Mouse (Mus musculus) heart, embryonic 15.5 days (tissue): ENCODE results near the gene Gcnt2. TPM values are rescaled to one million over a fixed set of nuclear protein-coding genes. Genes with fewer than 3 reads are reported as not detected.
A peak's percentile ranks its signal among the peaks of the same experiment; 100 is the strongest.
"Not testable (repeated sequence)": the region's sequence is repeated elsewhere in the genome, so short reads cannot be mapped to it uniquely, and the experiment has no call there.

Experiments used
- ATAC-seq: fragments of 200-750 bp; cut with Nextera tagmentation; replicated peaks from 2 replicates; pipeline ENCODE4 v1.8.0; 2017; ENCODE audit warnings: low read depth, moderate TSS enrichment; ENCODE audit not compliant: insufficient number of reproducible peaks, insufficient read depth, low FRiP score
- H3K27ac ChIP-seq: fragments of 300-500 bp; sonication (generic); 2 replicates; pipeline ENCODE4 v1.5.1; 2015; ENCODE audit warnings: mild to moderate bottlenecking, inconsistent platforms
- H3K27me3 ChIP-seq: fragments of 300-500 bp; sonication (generic); 2 replicates; pipeline ENCODE4 v1.6.1; 2015; ENCODE audit warnings: inconsistent platforms
- H3K36me3 ChIP-seq: fragments of 300-500 bp; sonication (generic); 2 replicates; pipeline ENCODE4 v1.6.1; 2015; ENCODE audit warnings: mild to moderate bottlenecking, inconsistent platforms
- H3K4me1 ChIP-seq: fragments of 300-500 bp; sonication (generic); replicated peaks from 2 replicates; pipeline ENCODE4 v1.6.1; 2015; ENCODE audit warnings: inconsistent platforms
- H3K4me2 ChIP-seq: fragments of 300-500 bp; sonication (generic); 2 replicates; pipeline ENCODE4 v1.6.1; 2015; ENCODE audit warnings: inconsistent platforms, mild to moderate bottlenecking, moderate library complexity
- H3K4me3 ChIP-seq: fragments of 300-500 bp; sonication (generic); 2 replicates; pipeline ENCODE4 v1.5.1; 2015; ENCODE audit warnings: mild to moderate bottlenecking, inconsistent platforms
- H3K9ac ChIP-seq: fragments of 300-500 bp; sonication (generic); 2 replicates; pipeline ENCODE4 v1.6.1; 2015; ENCODE audit warnings: mild to moderate bottlenecking, inconsistent platforms
- H3K9me3 ChIP-seq: fragments of 300-500 bp; sonication (generic); replicated peaks from 2 replicates; pipeline ENCODE4 v1.6.1; 2016; ENCODE audit warnings: inconsistent platforms
- WGBS: fragments of 180-500 bp; shearing (Covaris S2); methylation state at CpG from one replicate; pipeline ENCODE4 v1.1.7; 2015; ENCODE audit warnings: mixed read lengths; 5-methylcytosine and 5-hydroxymethylcytosine counted together
- polyA plus RNA-seq: library from polyadenylated mRNA; unstranded; fragments of >200 nt; fragmentation: Nextera tagmentation; extraction: Ambion mirVana; gene quantifications from 2 replicates; pipeline ENCODE4 v1.2.1, GENCODE M21; 2015

Gene Gcnt2
- polyA plus RNA-seq, 1 experiment from 2014 or later: 3.4 TPM

- Histone ChIP-seq H3K27me3 (0 out of 2 replicates have a peak, but pooled peaks cover 2% of the 10 kb centered on the region), H3K4me1 (peaks cover 18% of the 10 kb centered on the region), H3K27ac (no peak overlapping the region), H3K9ac (no peak overlapping the region), H3K9me3 (no peaks in the 10 kb centered on the region), H3K4me2 (no peak overlapping the region), H3K36me3 (no peaks in the 10 kb centered on the region), H3K4me3 (no peak overlapping the region)
- 79% methylated on average over 11 of the region's 11 CpGs for WGBS
- no peak for ATAC-seq
Measured at GRCm38 (mm10) chr13:40922311-40922877, 62.8 kb downstream of the Gcnt2 start.

GRCm38 (mm10) chr13:40923756-40924315 lies 64.3 kb downstream of the Gcnt2 start:
- no peaks in the 10 kb centered on the region for H3K36me3 ChIP-seq
- no peak overlapping the region for H3K4me2 ChIP-seq
- 68% methylated on average over 4 of the region's 4 CpGs for WGBS
- no peaks in the 10 kb centered on the region for H3K9me3 ChIP-seq
- peaks cover 7% of the 10 kb centered on the region for H3K4me1 ChIP-seq
- 0 out of 2 replicates have a peak, but pooled peaks cover 2% of the 10 kb centered on the region for H3K27me3 ChIP-seq
- no peak overlapping the region for H3K9ac ChIP-seq
- ATAC-seq: no peak
- no peak overlapping the region for H3K27ac ChIP-seq
- H3K4me3 ChIP-seq: no peak overlapping the region

- Histone ChIP-seq H3K36me3 (no peaks in the 10 kb centered on the region), H3K4me1 (no peaks in the 10 kb centered on the region), H3K4me2 (no peak overlapping the region), H3K4me3 (no peak overlapping the region), H3K9ac (no peak overlapping the region), H3K27ac (no peak overlapping the region), H3K9me3 (no peaks in the 10 kb centered on the region), H3K27me3 (no peaks in the 10 kb centered on the region)
- no peak for ATAC-seq
- 66% methylated on average over 9 of the region's 9 CpGs for WGBS
Measured at GRCm38 (mm10) chr13:40928192-40928898, 68.8 kb downstream of the Gcnt2 start.

- no CpG with 5 or more reads among the region's 2 CpGs for WGBS
- not testable (repeated sequence) for H3K9me3 ChIP-seq, H3K36me3 ChIP-seq, H3K4me2 ChIP-seq, H3K4me1 ChIP-seq, H3K4me3 ChIP-seq, H3K27ac ChIP-seq, H3K9ac ChIP-seq, H3K27me3 ChIP-seq
- ATAC-seq: peak; percentile 59; the same call in 1 of the 2 replicates
Measured at GRCm38 (mm10) chr13:40931871-40932270, 72.3 kb downstream of the Gcnt2 start.

- Histone ChIP-seq H3K9me3 (no peaks in the 10 kb centered on the region), H3K36me3 (no peaks in the 10 kb centered on the region), H3K9ac (no peak overlapping the region), H3K27me3 (no peaks in the 10 kb centered on the region), H3K4me3 (no peak overlapping the region), H3K4me2 (no peak overlapping the region), H3K27ac (no peak overlapping the region), H3K4me1 (no peaks in the 10 kb centered on the region)
- no peak for ATAC-seq
- 72% methylated on average over 5 of the region's 5 CpGs for WGBS
Measured at GRCm38 (mm10) chr13:40932573-40932972, 73.0 kb downstream of the Gcnt2 start.

GRCm38 (mm10) chr13:40934341-40934740 lies 74.8 kb downstream of the Gcnt2 start:
- Histone ChIP-seq H3K9me3 (no peaks in the 10 kb centered on the region), H3K9ac (no peak overlapping the region), H3K4me2 (no peak overlapping the region), H3K4me3 (no peak overlapping the region), H3K36me3 (no peaks in the 10 kb centered on the region), H3K27ac (no peak overlapping the region), H3K27me3 (no peaks in the 10 kb centered on the region), H3K4me1 (peaks cover 12% of the 10 kb centered on the region)
- WGBS: 62% methylated on average over 3 of the region's 3 CpGs
- no peak for ATAC-seq

GRCm38 (mm10) chr13:40937586-40937985 lies 78.0 kb downstream of the Gcnt2 start:
- H3K36me3 ChIP-seq: no peaks in the 10 kb centered on the region
- no peak overlapping the region for H3K9ac ChIP-seq
- H3K4me3 ChIP-seq: no peak overlapping the region
- WGBS: 93% methylated on average over 5 of the region's 5 CpGs
- peaks cover 13% of the 10 kb centered on the region for H3K4me1 ChIP-seq
- no peaks in the 10 kb centered on the region for H3K9me3 ChIP-seq
- H3K27ac ChIP-seq: peak overlapping the region; percentile 80; the same call in 1 of the 2 replicates
- ATAC-seq: no peak
- no peak overlapping the region for H3K4me2 ChIP-seq
- no peaks in the 10 kb centered on the region for H3K27me3 ChIP-seq

- 46% methylated on average over 11 of the region's 11 CpGs for WGBS
- peak overlapping the region; percentile 80 for H3K27ac ChIP-seq
- no peak overlapping the region for H3K4me3 ChIP-seq
- H3K9me3 ChIP-seq: no peaks in the 10 kb centered on the region
- no peak overlapping the region for H3K9ac ChIP-seq
- ATAC-seq: 0 out of 2 replicates have a peak, but pooled peaks have one; percentile 55
- H3K4me1 ChIP-seq: peaks cover 14% of the 10 kb centered on the region
- no peaks in the 10 kb centered on the region for H3K36me3 ChIP-seq
- H3K4me2 ChIP-seq: 0 out of 2 replicates have a peak overlapping the region, but pooled peaks have one; percentile 13
- H3K27me3 ChIP-seq: no peaks in the 10 kb centered on the region
Measured at GRCm38 (mm10) chr13:40938485-40939357, 79.2 kb downstream of the Gcnt2 start.

GRCm38 (mm10) chr13:40943066-40943465 lies 83.5 kb downstream of the Gcnt2 start:
- ATAC-seq: no peak
- no peak overlapping the region for H3K9ac ChIP-seq
- no peaks in the 10 kb centered on the region for H3K9me3 ChIP-seq
- WGBS: 90% methylated on average over 1 of the region's 1 CpGs
- H3K36me3 ChIP-seq: no peaks in the 10 kb centered on the region
- H3K4me1 ChIP-seq: peaks cover 31% of the 10 kb centered on the region
- no peak overlapping the region for H3K4me3 ChIP-seq
- H3K27ac ChIP-seq: no peak overlapping the region
- no peaks in the 10 kb centered on the region for H3K27me3 ChIP-seq
- no peak overlapping the region for H3K4me2 ChIP-seq

GRCm38 (mm10) chr13:40943936-40944335 lies 84.4 kb downstream of the Gcnt2 start:
- no peak overlapping the region for H3K4me2 ChIP-seq
- H3K9me3 ChIP-seq: no peaks in the 10 kb centered on the region
- H3K4me1 ChIP-seq: peaks cover 32% of the 10 kb centered on the region
- H3K36me3 ChIP-seq: no peaks in the 10 kb centered on the region
- no peaks in the 10 kb centered on the region for H3K27me3 ChIP-seq
- H3K4me3 ChIP-seq: no peak overlapping the region
- 33% methylated on average over 5 of the region's 5 CpGs for WGBS
- no peak for ATAC-seq
- peak overlapping the region; percentile 1; the same call in 1 of the 2 replicates for H3K27ac ChIP-seq
- no peak overlapping the region for H3K9ac ChIP-seq

- Histone ChIP-seq H3K4me1 (peaks cover 28% of the 10 kb centered on the region), H3K4me3 (no peak overlapping the region), H3K27ac (peak overlapping the region; percentile 1; the same call in 1 of the 2 replicates), H3K9ac (no peak overlapping the region), H3K4me2 (no peak overlapping the region), H3K9me3 (no peaks in the 10 kb centered on the region), H3K36me3 (no peaks in the 10 kb centered on the region), H3K27me3 (no peaks in the 10 kb centered on the region)
- no peak for ATAC-seq
- 27% methylated on average over 3 of the region's 3 CpGs for WGBS
Measured at GRCm38 (mm10) chr13:40944346-40944745, 84.8 kb downstream of the Gcnt2 start.
